Mouse (Mus musculus): ENCODE results near the gene Gm49366.
"Not testable (repeated sequence)": the region's sequence is repeated elsewhere in the genome, so short reads cannot be mapped to it uniquely, and the experiment has no call there.

The Gm49366 gene

DNA sequence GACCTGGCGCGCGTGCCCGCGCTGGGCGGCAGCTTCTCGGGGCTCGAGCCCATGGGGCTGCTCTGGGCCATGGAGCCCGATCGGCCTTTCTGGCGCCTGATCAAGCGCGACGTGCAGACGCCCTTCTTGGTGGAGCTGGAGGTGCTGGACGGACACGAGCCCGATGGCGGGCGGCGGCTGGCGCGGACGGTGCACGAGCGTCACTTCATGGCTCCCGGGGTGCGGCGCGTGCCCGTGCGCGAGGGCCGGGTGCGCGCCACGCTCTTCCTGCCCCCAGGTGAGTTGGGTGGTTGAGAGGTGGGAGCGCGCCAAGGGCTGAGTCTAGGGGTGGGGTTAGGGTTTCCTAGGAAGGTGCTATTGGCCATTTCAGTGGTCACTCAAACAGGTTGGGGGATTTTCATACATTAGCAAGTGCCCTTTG, at the start of gene Gm49366:
Gene Gm49366, plus strand, starts transcription at position 245 of the 421 bp plus-strand sequence.
- not testable (repeated sequence) for DNase-seq (ENCODE audit: low read depth)

DNA sequence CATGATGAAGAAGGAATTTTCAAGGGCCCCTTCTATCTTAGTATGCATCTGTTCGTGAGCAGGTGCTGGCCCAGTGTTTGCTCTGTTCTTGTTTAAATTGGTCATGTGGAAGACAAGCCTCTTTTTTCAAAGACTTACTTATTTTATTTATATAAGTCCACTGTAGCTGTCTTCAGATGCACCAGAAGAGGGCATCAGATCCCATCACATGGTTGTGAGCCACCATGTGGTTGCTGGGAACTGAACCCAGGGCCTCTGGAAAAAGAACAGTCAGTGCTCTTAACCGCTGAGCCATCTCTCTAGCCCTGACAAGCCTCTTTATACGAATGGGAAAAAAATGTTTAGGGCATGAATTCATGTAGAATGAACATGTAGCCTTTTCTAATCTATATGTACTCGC, 49.4 kb upstream of the Gm49366 start:
- DNase-seq (ENCODE audit: low read depth), result no peak

DNA sequence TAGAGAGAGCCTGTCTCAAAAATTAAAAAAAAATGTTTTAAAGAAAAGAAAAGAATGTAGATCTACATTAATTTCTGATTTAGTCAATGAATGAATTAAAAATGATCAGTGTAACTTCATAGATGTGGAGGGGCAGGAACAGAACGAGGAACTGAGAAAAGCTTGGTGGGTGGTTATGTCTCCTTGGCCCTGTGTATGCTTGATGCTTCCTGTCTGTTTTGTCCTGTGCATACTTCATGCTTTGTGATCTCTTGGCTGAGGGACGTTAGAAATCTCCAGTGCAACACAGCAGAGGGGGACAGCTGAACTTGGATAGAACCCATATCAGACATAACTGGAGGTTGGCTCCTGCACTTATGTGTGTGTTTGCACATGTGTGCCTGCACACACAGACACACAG, 41.5 kb upstream of the Gm49366 start:
- no peak for DNase-seq (ENCODE audit: low read depth)

DNA sequence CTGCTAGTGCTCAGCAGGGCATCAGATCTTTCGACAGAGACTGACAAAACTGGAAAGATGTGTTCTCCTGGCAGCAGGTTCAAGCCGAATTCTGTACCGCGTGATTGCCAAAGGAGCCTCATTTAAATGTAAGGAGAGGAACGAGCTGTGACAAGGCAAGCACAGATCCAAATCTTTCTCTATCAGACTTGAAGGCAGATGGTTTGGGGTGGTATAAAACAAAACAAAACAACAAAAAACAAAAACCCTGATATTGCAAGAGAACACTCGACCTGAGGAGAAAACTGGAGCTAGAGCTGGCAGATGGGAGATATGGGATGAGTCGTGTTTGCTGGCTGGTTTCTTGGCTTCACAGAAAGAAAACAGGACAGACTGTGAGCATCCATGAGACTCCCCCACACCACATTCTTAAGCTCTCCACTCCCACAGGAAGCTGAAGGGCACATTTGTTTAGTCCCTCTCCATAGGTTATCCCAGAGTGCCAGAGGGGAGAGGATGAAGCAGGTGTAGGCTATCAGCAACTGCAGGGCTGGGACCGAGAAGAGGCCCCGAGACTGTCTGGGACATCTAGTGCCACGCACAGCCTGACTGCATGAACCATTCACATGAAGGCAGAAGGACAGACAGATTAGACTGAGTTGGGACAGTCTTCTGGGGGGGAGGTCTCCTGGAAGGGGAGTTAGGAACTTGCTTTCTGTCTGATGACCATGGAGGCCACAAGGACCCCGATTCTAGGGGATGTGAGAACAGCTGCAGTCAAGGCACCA, 40.2 kb upstream of the Gm49366 start:
- DNase-seq (ENCODE audit: low read depth), result no peak

DNA sequence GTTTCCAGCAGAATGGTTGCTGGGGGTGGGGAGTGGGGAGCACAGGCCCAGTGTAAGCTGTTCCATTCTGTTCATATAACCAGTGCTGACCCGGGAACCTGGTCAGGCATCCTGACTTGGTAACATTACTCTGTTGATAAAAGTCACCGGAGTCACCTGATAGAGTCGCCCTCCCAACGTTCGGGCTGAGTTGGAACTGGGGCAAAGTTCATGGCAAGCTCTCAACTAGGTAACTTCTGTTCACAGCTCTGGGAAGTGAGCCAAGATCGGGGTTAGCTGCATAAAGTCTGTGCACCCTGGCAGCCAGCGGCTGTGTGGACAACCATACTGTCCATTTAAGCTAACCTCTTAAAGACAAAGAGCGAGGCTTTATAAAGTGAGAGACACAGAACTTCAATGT, 39.5 kb upstream of the Gm49366 start:
- not testable (repeated sequence) for DNase-seq (ENCODE audit: low read depth)

DNA sequence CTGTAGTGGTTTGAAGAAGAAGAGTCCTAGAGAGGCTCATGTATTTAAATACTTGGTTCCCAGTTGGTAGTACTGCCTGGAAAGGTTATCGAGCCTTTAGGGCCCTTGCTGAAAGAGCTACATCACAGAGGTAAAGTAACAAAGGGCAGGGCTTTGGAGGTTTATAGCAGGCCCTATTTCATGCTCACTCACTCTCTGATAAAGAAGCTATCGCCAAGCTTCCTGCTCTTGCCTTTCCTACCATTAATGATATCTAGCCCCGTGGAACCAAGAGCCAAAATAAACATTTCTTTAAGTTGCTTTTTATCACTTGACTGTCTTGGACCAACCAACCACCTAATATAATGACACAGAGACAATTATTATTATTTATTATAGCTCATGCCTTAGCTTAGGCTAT, 38.3 kb upstream of the Gm49366 start:
- no peak for DNase-seq (ENCODE audit: low read depth)

DNA sequence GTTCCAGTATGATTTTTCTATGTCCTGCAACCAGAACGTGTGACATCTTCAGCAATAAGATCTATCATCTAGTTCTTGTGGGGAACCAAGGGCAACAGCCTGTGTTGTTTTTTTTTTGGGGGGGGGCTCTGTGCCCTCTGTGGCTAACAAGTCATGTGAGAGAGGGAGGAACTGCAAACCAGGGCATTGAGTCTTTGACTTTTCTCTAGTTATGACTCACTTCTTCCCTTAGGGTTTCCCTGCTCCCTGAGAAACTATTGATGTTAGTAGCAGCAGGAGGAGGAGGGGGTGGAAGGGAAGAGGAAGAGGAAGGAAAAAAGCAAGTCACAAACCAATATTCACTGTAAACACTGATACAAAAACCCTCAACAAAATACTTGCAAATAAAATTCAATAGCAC, 34.9 kb upstream of the Gm49366 start:
- no peak for DNase-seq (ENCODE audit: low read depth)

DNA sequence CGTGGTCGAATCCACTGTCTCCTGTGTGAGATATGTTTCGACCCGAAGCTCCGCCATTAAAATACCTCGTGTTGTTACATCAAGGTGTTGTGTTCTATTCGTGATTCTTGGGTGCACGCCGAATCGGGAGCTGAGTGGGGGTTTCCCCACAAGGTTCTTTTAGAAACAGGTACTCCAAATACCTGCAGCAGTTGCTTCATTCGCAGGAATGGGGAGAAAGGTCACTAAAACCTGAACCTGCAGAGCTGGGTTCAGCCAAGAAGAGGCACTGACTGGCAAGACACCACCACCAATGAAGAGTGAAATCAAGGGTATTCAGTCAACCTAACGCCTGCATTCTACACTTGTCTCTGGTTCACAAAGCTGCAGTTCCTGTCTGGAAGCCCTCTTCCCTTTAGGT, 30.5 kb upstream of the Gm49366 start:
- DNase-seq (ENCODE audit: low read depth), result no peak

DNA sequence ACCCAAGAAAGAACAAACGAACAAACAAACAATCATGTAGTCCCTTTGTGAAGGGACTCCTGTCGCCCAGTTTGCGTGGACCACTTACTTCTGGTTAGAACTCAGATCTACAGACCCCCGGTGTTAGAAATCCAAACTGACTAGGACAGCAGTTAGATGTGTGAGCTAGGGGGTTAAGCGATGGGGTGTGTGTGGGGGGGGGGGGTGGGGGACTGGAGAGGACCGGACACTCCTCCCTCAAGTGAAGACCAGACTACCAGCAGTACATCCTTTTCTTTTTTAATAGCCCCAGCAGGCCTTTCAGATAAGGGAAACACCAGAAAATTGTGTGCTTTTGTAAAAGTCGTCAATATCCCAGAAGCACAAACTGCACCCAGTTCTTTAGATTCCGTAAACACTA, 30.0 kb upstream of the Gm49366 start:
- no peak for DNase-seq (ENCODE audit: low read depth)

DNA sequence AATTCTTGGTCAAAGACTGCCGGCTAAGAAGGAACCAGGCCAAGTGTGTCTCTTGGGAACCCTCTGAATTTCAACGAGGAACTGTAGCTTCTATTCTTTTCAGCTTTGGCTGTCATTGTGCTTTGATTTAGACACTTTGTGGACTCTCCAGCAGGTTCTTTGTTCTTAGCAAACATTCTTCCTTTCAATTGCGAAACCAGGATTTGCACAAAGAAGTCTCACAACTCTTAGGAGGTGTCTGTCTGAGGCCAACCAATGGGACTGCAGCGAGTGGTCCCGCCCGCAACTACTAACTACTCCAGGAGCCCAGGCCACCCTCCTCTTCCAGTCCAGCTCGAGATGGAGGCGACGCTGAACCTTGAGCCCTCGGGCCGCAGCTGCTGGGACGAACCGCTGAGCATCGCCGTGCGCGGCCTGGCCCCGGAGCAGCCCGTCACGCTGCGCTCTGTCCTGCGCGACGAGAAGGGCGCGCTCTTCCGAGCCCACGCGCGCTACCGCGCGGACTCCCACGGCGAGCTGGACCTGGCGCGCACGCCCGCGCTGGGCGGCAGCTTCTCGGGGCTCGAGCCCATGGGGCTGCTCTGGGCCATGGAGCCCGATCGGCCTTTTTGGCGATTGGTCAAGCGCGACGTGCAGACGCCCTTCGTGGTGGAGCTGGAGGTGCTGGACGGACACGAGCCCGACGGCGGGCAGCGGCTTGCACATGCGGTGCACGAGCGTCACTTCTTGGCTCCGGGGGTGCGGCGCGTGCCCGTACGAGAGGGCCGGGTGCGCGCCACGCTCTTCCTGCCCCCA, 29.4 kb upstream of the Gm49366 start, which contains the start of gene Acot1:
Gene Acot1, plus strand, starts transcription at position 320 of the 795 bp plus-strand sequence.
- peak; percentile 60 for DNase-seq (ENCODE audit: low read depth)

DNA sequence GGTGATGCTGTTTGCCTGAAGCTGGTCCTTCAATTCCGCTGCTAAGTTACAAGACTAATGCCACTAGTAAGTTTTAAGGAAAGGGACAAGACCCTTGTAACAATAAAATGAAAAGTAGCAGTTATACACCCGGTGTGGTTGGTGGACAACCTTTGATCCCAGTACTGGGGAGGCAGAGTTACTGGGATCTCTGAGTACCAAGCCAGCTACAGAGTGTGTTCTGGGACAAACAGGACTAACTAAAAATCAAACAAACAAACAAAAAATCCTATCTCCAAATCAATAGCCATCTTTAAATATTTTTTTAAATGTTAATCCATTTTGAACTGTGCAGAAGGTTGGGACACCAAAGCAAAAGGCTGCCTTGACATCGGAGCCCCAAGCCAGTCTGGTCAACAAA, 28.5 kb upstream of the Gm49366 start:
- DNase-seq (ENCODE audit: low read depth), result no peak

DNA sequence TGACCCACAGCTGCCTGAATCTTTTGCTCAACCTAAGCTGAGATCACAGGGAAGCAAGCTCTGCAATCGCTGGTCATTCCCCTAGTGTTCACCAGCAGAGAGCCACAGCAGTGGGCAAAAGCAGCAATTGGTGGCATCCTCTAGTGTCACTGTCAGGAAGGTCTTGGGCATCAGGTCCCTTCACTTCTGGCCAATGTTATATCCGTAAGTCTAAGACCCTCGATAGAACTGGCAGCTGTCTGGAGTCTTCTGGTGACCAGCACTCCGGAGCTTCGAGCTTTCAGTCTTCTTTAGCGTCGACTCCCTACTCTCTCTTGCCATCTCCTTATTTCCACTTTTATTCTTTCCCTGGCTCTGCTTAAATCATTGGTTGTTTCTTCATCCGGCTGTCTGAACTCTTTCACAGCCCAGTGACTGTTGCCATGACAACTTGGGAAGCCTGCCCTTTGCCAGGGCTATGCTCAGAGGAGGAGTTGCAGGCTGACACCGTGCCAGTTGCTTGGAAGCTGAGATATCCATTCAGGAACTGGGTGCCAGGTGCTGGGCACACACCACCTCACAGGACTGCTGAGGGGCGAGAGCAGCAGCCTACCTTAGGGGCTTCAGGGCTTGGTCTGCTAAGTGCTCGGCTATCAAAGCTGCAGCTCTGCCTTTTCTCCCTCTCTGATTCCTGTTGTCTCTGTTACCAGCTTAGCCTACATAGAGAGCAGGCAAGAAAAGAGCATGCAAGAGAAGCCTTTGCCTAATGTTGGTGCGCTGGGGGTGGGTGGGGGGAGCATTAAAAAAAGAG, 27.3 kb upstream of the Gm49366 start:
- peak; percentile 49 for DNase-seq (ENCODE audit: low read depth)

DNA sequence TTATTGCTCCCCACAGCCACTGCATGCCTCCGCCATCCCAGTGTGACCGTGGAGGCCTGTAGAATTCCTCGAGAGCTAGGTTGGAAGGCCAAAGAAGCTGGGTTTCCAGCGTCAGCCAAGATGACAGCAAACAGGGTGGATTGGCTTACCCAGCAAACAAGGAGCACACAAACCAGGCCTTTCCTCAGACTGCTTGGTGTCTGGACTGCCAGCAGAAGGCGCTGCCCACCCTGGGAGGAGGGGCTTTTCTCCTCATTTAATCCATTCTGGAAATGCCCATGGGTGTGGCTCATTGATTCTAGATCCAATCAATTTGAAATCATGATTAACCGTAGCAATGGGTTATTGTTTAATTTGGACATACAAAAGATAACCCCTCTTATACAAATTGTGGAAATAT, 25.6 kb upstream of the Gm49366 start:
- no peak for DNase-seq (ENCODE audit: low read depth)

DNA sequence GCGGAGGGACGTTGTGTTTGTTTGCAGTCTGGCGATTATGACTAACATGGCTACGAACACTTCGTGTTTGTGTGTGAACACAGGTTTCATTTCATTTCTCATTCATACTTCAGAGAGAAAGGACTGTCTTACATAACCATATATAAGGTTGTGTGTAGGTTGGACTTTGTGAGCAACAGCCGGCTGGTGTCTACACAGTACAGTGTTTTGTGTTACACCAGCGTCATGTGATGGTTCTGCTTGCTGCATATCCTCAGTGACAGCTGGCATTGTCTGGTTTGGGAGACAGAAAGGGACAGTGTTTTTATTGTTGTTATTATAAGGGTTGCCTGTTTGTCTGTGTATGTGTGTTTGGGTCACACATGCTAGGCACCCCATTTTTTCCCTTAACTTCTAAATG, 25.0 kb upstream of the Gm49366 start:
- no peak for DNase-seq (ENCODE audit: low read depth)

DNA sequence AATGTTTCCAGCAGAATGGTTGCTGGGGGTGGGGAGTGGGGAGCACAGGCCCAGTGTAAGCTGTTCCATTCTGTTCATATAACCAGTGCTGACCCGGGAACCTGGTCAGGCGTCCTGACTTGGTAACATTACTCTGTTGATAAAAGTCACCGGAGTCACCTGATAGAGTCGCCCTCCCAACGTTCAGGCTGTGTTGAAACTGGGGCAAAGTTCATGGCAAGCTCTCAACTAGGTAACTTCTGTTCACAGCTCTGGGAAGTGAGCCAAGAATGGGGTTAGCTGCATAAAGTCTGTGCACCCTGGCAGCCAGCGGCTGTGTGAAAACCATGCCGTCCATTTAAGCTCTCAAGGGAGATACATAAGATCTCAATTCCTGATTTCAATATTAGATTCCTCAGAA, 18.2 kb upstream of the Gm49366 start:
- peak; percentile 51 for DNase-seq (ENCODE audit: low read depth)

DNA sequence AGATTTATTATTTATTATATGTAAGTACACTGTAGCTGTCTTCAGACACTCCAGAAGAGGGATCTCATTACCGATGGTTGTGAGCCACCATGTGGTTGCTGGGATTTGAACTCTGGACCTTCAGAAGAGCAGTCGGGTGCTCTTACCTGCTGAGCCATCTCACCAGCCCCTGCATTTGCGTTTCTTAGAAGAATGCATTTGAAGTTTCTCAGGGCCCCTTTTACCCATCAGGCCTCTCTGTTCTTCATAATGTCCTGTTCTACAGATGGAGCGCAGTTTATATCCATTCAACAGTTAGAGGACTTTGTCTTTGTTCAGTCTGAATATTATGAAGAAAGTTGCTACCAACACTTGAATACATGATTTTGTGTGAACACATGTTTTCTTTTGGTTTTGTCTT, 16.5 kb upstream of the Gm49366 start:
- DNase-seq (ENCODE audit: low read depth), result not testable (repeated sequence)

DNA sequence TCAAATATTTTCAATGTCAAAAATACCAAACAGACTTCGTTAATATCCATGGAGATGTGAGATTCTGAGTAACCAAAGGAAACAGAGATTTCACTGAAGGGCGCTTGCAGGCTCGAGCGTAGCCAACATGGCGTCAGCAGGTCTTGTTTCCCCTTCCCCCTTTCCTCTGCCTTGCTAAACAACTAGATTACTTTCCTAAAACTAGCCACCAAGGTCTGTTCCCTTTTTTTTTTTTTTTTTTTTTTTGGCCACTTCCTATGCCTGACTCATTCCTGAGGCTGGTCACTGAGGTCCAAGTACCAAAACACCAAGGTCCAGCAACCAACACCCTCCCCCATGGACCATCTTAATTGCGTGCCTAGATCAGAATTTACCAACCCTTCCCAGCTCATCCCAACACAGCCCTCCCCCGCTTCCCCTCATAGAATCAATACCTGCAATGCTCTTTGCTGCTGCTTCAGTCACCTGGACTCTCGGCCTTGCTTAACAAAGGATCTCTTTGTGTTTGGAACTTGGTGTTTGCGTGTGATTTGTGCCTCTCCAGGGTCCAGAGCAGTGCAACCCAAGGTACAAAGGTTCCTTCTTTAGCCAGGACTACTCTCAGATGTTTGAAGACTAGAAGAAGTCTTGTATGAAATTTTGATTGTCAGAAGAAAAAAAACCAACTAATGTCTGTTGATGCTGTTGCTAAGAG, 15.5 kb upstream of the Gm49366 start:
- DNase-seq (ENCODE audit: low read depth), result no peak

DNA sequence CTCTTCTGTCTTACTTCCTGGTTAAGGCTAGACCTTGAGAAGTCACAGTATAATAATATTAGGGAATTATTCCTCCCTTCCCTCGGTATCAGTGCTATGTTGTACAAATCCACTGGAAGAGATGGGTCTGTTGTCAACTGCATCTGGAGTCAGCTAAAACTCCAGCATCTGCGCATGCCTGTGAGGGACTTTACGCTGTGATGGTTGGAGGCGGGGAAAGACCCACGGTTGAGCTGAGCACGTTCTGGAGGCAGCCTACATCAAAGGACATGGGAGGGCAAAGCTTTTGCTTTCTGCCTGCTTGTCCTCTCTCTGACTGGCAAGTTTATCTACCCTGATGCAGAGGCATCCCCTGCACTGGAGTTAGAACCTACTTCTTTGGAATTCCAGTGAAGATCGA, 12.8 kb upstream of the Gm49366 start:
- DNase-seq (ENCODE audit: low read depth), result no peak

DNA sequence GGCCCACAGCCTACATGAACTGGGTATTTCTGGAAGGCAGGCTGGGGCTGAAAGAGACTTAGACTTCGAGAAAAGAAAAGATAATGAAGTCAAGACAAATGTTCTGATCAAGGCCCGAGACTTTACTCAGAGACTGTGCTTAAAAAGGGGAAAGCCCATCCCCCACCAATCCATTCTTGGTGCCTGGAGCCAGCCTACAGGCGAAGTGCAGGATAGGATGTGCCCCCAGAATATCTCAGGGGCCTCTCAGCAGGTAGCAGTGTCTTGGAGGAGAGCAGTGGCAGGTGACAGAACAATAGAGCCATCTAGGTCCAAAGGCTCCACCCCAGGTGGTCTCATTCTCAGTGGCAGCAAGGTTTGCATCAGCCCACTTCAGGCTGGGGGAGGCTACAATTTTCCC, 10.4 kb upstream of the Gm49366 start:
- not testable (repeated sequence) for DNase-seq (ENCODE audit: low read depth)

DNA sequence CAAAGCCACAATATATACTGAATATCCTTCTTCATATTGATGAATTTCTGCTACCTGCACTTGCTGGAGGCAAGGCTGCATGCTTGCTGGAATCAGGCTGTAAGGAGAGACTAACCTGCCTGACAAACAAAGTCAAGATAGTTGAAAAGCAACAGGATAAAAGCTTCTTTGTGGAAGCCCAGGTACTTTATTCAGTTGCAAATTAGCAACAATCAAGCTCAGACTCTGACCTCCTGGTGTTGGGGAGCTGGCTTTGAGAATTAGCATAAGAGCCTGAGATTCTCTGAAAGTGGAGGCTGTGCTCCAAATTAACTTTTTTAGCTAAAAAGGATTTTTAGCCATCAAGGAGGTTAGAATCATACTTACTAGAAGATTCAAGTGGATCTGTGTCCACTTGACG, 9.7 kb upstream of the Gm49366 start:
- DNase-seq (ENCODE audit: low read depth), result not testable (repeated sequence)

DNA sequence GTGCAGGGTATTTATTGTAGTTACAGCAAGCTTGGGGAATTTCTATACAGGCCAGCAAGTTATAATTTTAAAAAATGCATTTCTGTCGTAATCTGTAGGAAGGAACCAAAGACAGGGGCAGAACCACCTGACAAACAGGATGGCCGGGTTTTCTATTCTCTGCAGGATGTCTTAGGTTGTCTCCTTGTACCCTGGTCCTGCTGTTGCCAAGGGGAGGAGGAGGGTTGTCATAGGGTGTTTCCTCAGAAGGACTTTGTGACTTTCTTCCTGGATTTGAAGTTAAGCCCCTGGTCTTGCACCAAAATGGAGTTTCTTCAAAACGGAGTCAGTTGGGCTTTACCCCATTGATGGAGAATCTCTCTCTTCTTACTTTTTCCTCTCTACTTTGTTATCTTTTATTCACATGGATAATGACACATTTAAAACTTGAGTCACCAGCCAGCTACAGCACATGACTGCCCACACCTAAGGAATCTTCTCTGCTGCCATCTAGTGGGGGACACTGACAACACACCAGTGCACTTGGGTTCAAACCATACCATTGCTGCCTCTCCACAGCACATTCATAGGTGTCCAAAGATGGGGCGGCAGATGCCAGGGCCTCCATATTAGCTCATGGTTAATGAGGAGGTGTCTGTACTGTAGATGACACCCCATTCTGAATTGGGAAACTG, 7.9 kb upstream of the Gm49366 start:
- DNase-seq (ENCODE audit: low read depth), result peak; percentile 57
